10 mouse cellular contexts compared by ENCODE assay signal in genomic region chr3:30106481-30106880, GRCm38 (mm10).
DNase-seq lines count a peak whose midpoint lies in the region; ATAC-seq and TF ChIP-seq lines count a peak whose summit lies in the region.
"Had no signal": no experiment of that assay in that cellular context is flagged by ENCODE, and none has a peak within 500 bp of the region (broad histone marks: within the 10 kb centered on the region; RNA-seq: fewer than 3 reads in every experiment).

No protein-coding gene starts in this region.

- no peak for DNase-seq in kidney, adult 2 months
- no peak for DNase-seq in kidney, postnatal 36 days
- peak; percentile 49 for DNase-seq in embryonic facial prominence, embryonic 11.5 days (ENCODE audit: low spot score)
- peak; percentile 41 to 43 for DNase-seq in heart, postnatal 14 days
- DNase-seq in thymus, postnatal 14 days, result no peak
- no peak for DNase-seq in gastrocnemius, adult 2 months
- DNase-seq in urinary bladder, postnatal 4 days (ENCODE audit: low spot score in 2 of 2), result no peak
- DNase-seq: cerebellum, postnatal 36 days; midbrain, embryonic 14.5 days had no signal

- intact Hi-C loops in heart, postnatal 14 days (cut with DNase I), result loop anchor here (10.0 kb wide), 1 partner anchor 92 kb away; no protein-coding TSS in a partner anchor
- intact Hi-C loops in gastrocnemius, adult 2 months (cut with DNase I), result no loop called here

- 71% methylated on average over 18 of the region's 18 CpGs for WGBS in kidney, adult 2 months
- WGBS in embryonic facial prominence, embryonic 11.5 days, result 33% methylated on average over 18 of the region's 18 CpGs

- H3K9ac ChIP-seq in embryonic facial prominence, embryonic 11.5 days (replicated peaks; ENCODE audit: low read length), result no peak overlapping the region

- H3K27me3 ChIP-seq in kidney, adult 2 months (replicated peaks; ENCODE audit: control insufficient read depth, insufficient read depth, low read length), result no peaks in the 10 kb centered on the region
- no peaks in the 10 kb centered on the region for H3K27me3 ChIP-seq in embryonic facial prominence, embryonic 11.5 days (ENCODE audit: control insufficient read depth, insufficient read depth, low read length)

- TF ChIP-seq CTCF in kidney, adult 2 months (conservative IDR thresholded peaks at IDR 0.05; ENCODE audit: insufficient read depth, insufficient read length, low read depth, low read length), result no peak
- TF ChIP-seq CTCF in gastrocnemius, adult 2 months (IDR thresholded peaks at IDR 0.05), result no peak

- ATAC-seq in embryonic facial prominence, embryonic 11.5 days (replicated peaks; ENCODE audit: insufficient number of reproducible peaks, low FRiP score, low TSS enrichment, low read depth), result no peak
- peak; percentile 35; the same call in 1 of the 2 replicates for ATAC-seq in megakaryocyte progenitor cell, adult 5-6 weeks (replicated peaks; ENCODE audit: poor library complexity)

- H3K4me3 ChIP-seq in kidney, adult 2 months (ENCODE audit: insufficient read depth, low read depth, low read length), result no peak overlapping the region
- H3K4me3 ChIP-seq in embryonic facial prominence, embryonic 11.5 days (ENCODE audit: low read depth, low read length), result no peak overlapping the region
- no peak overlapping the region for H3K4me3 ChIP-seq in gastrocnemius, adult 2 months

- TF ChIP-seq POLR2A in kidney, adult 2 months (IDR thresholded peaks at IDR 0.05; ENCODE audit: low read depth, low read length), result no peak

- peaks cover 3% of the 10 kb centered on the region; the same call in 1 of the 2 replicates for H3K4me1 ChIP-seq in kidney, adult 2 months (ENCODE audit: control insufficient read depth, insufficient read depth, low read length)
- H3K4me1 ChIP-seq in embryonic facial prominence, embryonic 11.5 days (ENCODE audit: control insufficient read depth, insufficient read depth, low read length), result peaks cover 3% of the 10 kb centered on the region; the same call in 1 of the 2 replicates

- peak overlapping the region; percentile 26 for H3K27ac ChIP-seq in kidney, adult 2 months (ENCODE audit: insufficient read depth, low read depth, low read length)
- no peak overlapping the region for H3K27ac ChIP-seq in embryonic facial prominence, embryonic 11.5 days (replicated peaks; ENCODE audit: low read depth, low read length)
- H3K27ac ChIP-seq in gastrocnemius, adult 2 months, result no peak overlapping the region

- H3K36me3 ChIP-seq in kidney, adult 2 months (ENCODE audit: control insufficient read depth, insufficient read depth, low read length), result no peaks in the 10 kb centered on the region
- no peaks in the 10 kb centered on the region for H3K36me3 ChIP-seq in embryonic facial prominence, embryonic 11.5 days (replicated peaks; ENCODE audit: control insufficient read depth, insufficient read depth, low read depth, low read length)

- no peaks in the 10 kb centered on the region for H3K9me3 ChIP-seq in embryonic facial prominence, embryonic 11.5 days (replicated peaks; ENCODE audit: control insufficient read depth, low read length)

- H3K4me2 ChIP-seq in embryonic facial prominence, embryonic 11.5 days (ENCODE audit: low read depth, low read length), result no peak overlapping the region

Comparison
In these comparisons a context has a peak if more than half of its experiments do, and no peak if none do; other contexts are left out.
1. DNase-seq: peak in embryonic facial prominence, embryonic 11.5 days (single experiment) and heart, postnatal 14 days (2 of 2); none in kidney, adult 2 months (single experiment), kidney, postnatal 36 days (0 of 2), thymus, postnatal 14 days (single experiment), gastrocnemius, adult 2 months (single experiment) and urinary bladder, postnatal 4 days (0 of 2).